Mouse (Mus musculus) testis, adult 2 months (tissue): ENCODE measurements around the gene Tbc1d14.

Source experiments
- CTCF ChIP-seq: fragments of 200-500 bp; IDR thresholded peaks from 2 replicates; pipeline ENCODE4 v1.5.1; 2012; ENCODE audit warnings: low read depth, mild to moderate bottlenecking, inconsistent platforms, low read length, moderate library complexity; ENCODE audit not compliant: control insufficient read depth, insufficient read depth, insufficient replicate concordance
- POLR2A ChIP-seq: fragments of 200-500 bp; IDR thresholded peaks from 2 replicates; pipeline ENCODE4 v1.6.1; 2012; ENCODE audit warnings: low read depth, mild to moderate bottlenecking, inconsistent platforms, low read length, moderate library complexity; ENCODE audit not compliant: control insufficient read depth

- TF ChIP-seq CTCF (peak; percentile 60; the same call in 1 of the 2 replicates), POLR2A (no peak)
Observed at GRCm38 (mm10) chr5:36462810-36463209, 130.3 kb downstream of the Tbc1d14 start.
